Mouse (Mus musculus) macrophage (primary cell): ENCODE results near the gene Rpgrip1. TPM values are rescaled to one million over a fixed set of nuclear protein-coding genes. Genes with fewer than 3 reads are reported as not detected.
A peak's percentile ranks its signal among the peaks of the same experiment; 100 is the strongest.
"Not testable (repeated sequence)": the region's sequence is repeated elsewhere in the genome, so short reads cannot be mapped to it uniquely, and the experiment has no call there.

Source experiments
- H3K27ac ChIP-seq: fragments of 350-480 bp; formaldehyde crosslinking; 2 replicates; pipeline ENCODE4 v1.9.0; 2021
- H3K36me3 ChIP-seq: fragments of 350-480 bp; formaldehyde crosslinking; 2 replicates; pipeline ENCODE4 v1.9.0; 2021; ENCODE audit errors: inconsistent target
- H3K4me3 ChIP-seq: fragments of 350-480 bp; formaldehyde crosslinking; 2 replicates; pipeline ENCODE4 v1.9.0; 2021; ENCODE audit errors: inconsistent target
- H3K79me2 ChIP-seq: fragments of 350-480 bp; formaldehyde crosslinking; 2 replicates; pipeline ENCODE4 v1.9.0; 2021; ENCODE audit errors: inconsistent target
- WGBS: methylation state at CpG from one replicate; pipeline ENCODE4 v1.1.7; 2026; ENCODE audit warnings: inconsistent platforms; ENCODE audit not compliant: missing documents; 5-methylcytosine and 5-hydroxymethylcytosine counted together
- polyA plus RNA-seq: library from polyadenylated mRNA; stranded (reverse); fragments of 250-400 nt; gene quantifications from 3 replicates; pipeline ENCODE4 v1.2.4, GENCODE M21; 2018; ENCODE audit warnings: inconsistent platforms
- total RNA-seq, 78 experiments: library from RNA; depleted of rRNA; stranded (reverse); fragments of 250-400 nt; gene quantifications; 1 replicate in 9 of 78; 2 replicates in 24 of 78; 3 replicates in 43 of 78; 4 replicates in 2 of 78; pipeline ENCODE4 v1.2.4; 2018; ENCODE audit warnings: inconsistent platforms in 56 of 78

The Rpgrip1 gene
- 10 to 100 TPM in 11 of 26 experiments, 1 to 10 TPM in 15; 1.7 to 29.5 (median 6.8) TPM for total RNA-seq (2018; cell fraction: chromatin; rRNA removed)
- 1 to 10 TPM in 15 of 26 experiments, under 1 TPM in 11; 0.41 to 3.0 (median 1.4) TPM for total RNA-seq (2018; cell fraction: cytosol; rRNA removed)
- 10 to 100 TPM in 10 of 26 experiments, 1 to 10 TPM in 16; 1.2 to 21.8 (median 6.9) TPM for total RNA-seq (2018; cell fraction: nucleus; rRNA removed)
- polyA plus RNA-seq, result 1.3 to 4.3 TPM (median 2.3 TPM) in 3 replicates

- H3K4me3 ChIP-seq, result no peak within 1 kb of the TSS
- no peak within 1 kb of the TSS for H3K27ac ChIP-seq
- H3K79me2 ChIP-seq, result no peaks in the 10 kb centered on the region
- H3K36me3 ChIP-seq, result no peaks in the 10 kb centered on the region
- WGBS, result 95% methylated on average over 4 of the region's 4 CpGs
These were observed at the start of gene Rpgrip1 for GRCm38 (mm10) chr14:52110346-52110745. Rpgrip1 (plus strand) TSS chr14:52110704.

GRCm38 (mm10) chr14:52060800-52061199, 49.7 kb upstream of the Rpgrip1 start:
- 100% methylated on average over 1 of the region's 1 CpGs for WGBS
- H3K36me3 ChIP-seq, result no peaks in the 10 kb centered on the region

GRCm38 (mm10) chr14:52061798-52062197, 48.7 kb upstream of the Rpgrip1 start:
- H3K79me2 ChIP-seq, result no peaks in the 10 kb centered on the region
- no peak overlapping the region for H3K4me3 ChIP-seq
- H3K36me3 ChIP-seq, result no peaks in the 10 kb centered on the region
- no peak overlapping the region for H3K27ac ChIP-seq
- 95% methylated on average over 8 of the region's 8 CpGs for WGBS

More at GRCm38 (mm10) chr14:52060800-52061199, 49.7 kb upstream of the Rpgrip1 start:
- Histone ChIP-seq H3K4me3 (no peak overlapping the region), H3K27ac (no peak overlapping the region), H3K79me2 (no peaks in the 10 kb centered on the region)

- no peaks in the 10 kb centered on the region for H3K36me3 ChIP-seq
- H3K4me3 ChIP-seq, result no peak overlapping the region
- WGBS, result 86% methylated on average over 4 of the region's 4 CpGs
- no peaks in the 10 kb centered on the region for H3K79me2 ChIP-seq
- no peak overlapping the region for H3K27ac ChIP-seq
These were observed 44.4 kb upstream of the Rpgrip1 start for GRCm38 (mm10) chr14:52066135-52066534.

- Histone ChIP-seq H3K79me2 (no peaks in the 10 kb centered on the region), H3K4me3 (no peak overlapping the region), H3K27ac (no peak overlapping the region), H3K36me3 (peaks cover 28% of the 10 kb centered on the region)
- WGBS, result 94% methylated on average over 15 of the region's 15 CpGs
These were observed 38.8 kb upstream of the Rpgrip1 start for GRCm38 (mm10) chr14:52071599-52072137.

GRCm38 (mm10) chr14:52083083-52083482, 27.4 kb upstream of the Rpgrip1 start:
- no peak overlapping the region for H3K27ac ChIP-seq
- H3K36me3 ChIP-seq, result peaks cover 39% of the 10 kb centered on the region
- H3K79me2 ChIP-seq, result peaks cover 95% of the 10 kb centered on the region
- no peak overlapping the region for H3K4me3 ChIP-seq

GRCm38 (mm10) chr14:52094533-52094932, 16.0 kb upstream of the Rpgrip1 start:
- Histone ChIP-seq H3K36me3 (peaks cover 29% of the 10 kb centered on the region), H3K79me2 (peaks cover 100% of the 10 kb centered on the region), H3K4me3 (no peak overlapping the region), H3K27ac (no peak overlapping the region)
- WGBS, result 100% methylated on average over 1 of the region's 1 CpGs

- not testable (repeated sequence) for H3K27ac ChIP-seq, H3K4me3 ChIP-seq
- Histone ChIP-seq H3K79me2 (peaks cover 100% of the 10 kb centered on the region), H3K36me3 (peaks cover 20% of the 10 kb centered on the region; the same call in 1 of the 2 replicates)
- WGBS, result 94% methylated on average over 3 of the region's 3 CpGs
These were observed 13.3 kb upstream of the Rpgrip1 start for GRCm38 (mm10) chr14:52097191-52097590.

- 38% methylated on average over 2 of the region's 3 CpGs for WGBS
- not testable (repeated sequence) for H3K36me3 ChIP-seq, H3K27ac ChIP-seq, H3K4me3 ChIP-seq
- peaks cover 100% of the 10 kb centered on the region for H3K79me2 ChIP-seq
These were observed 12.1 kb upstream of the Rpgrip1 start for GRCm38 (mm10) chr14:52098387-52098786.

GRCm38 (mm10) chr14:52099563-52099962, 10.9 kb upstream of the Rpgrip1 start:
- Histone ChIP-seq H3K36me3 (peaks cover 10% of the 10 kb centered on the region; the same call in 1 of the 2 replicates), H3K4me3 (no peak overlapping the region)

GRCm38 (mm10) chr14:52100170-52100960, 10.1 kb upstream of the Rpgrip1 start:
- 28% methylated on average over 5 of the region's 5 CpGs for WGBS
- Histone ChIP-seq H3K4me3 (no peak overlapping the region; the same call in 1 of the 2 replicates), H3K79me2 (peaks cover 85% of the 10 kb centered on the region), H3K36me3 (peaks cover 10% of the 10 kb centered on the region; the same call in 1 of the 2 replicates), H3K27ac (no peak overlapping the region)

More at GRCm38 (mm10) chr14:52099563-52099962, 10.9 kb upstream of the Rpgrip1 start:
- 82% methylated on average over 2 of the region's 2 CpGs for WGBS
- H3K27ac ChIP-seq, result no peak overlapping the region
- peaks cover 93% of the 10 kb centered on the region for H3K79me2 ChIP-seq

GRCm38 (mm10) chr14:52101285-52102157, 9.0 kb upstream of the Rpgrip1 start:
- H3K79me2 ChIP-seq, result peaks cover 74% of the 10 kb centered on the region
- no peak overlapping the region for H3K27ac ChIP-seq
- H3K4me3 ChIP-seq, result peak overlapping the region; percentile 96; the same call in 1 of the 2 replicates
- WGBS, result 0% methylated on average over 1 of the region's 1 CpGs
- peaks cover 8% of the 10 kb centered on the region; the same call in 1 of the 2 replicates for H3K36me3 ChIP-seq

GRCm38 (mm10) chr14:52103474-52103855, 7.0 kb upstream of the Rpgrip1 start:
- H3K36me3 ChIP-seq, result no peaks in the 10 kb centered on the region
- whole genome bisulfite sequencing, result 0% methylated on average over 29 of the region's 30 CpGs
- H3K27ac ChIP-seq, result peak overlapping the region; percentile 75
- peaks cover 54% of the 10 kb centered on the region for H3K79me2 ChIP-seq
- H3K4me3 ChIP-seq, result peak overlapping the region; percentile 96
